Mouse (Mus musculus): ENCODE measurements around the gene 4921517D22Rik. TPM values are rescaled to one million over a fixed set of nuclear protein-coding genes. Genes with fewer than 3 reads are reported as not detected.
"Not testable (repeated sequence)": the region's sequence is repeated elsewhere in the genome, so short reads cannot be mapped to it uniquely, and the experiment has no call there.

4921517D22Rik gene
- total RNA-seq (2021), result not detected
- long read RNA-seq, experiment 1, result 0 reads
- long read RNA-seq, experiment 2, result 0 reads

- no peak for DNase-seq
Measured at GRCm38 (mm10) chr13:59694008-59694407, at the start of gene 4921517D22Rik. 4921517D22Rik (minus strand) TSS chr13:59694108.

GRCm38 (mm10) chr13:59741697-59742096 lies 47.8 kb upstream of the 4921517D22Rik start:
- DNase-seq, result no peak

- DNase-seq, result peak; percentile 34
Measured at GRCm38 (mm10) chr13:59741096-59741495, 47.2 kb upstream of the 4921517D22Rik start.

- DNase-seq, result no peak
Measured at GRCm38 (mm10) chr13:59739397-59739796, 45.5 kb upstream of the 4921517D22Rik start.

GRCm38 (mm10) chr13:59738455-59738854 lies 44.5 kb upstream of the 4921517D22Rik start:
- no peak for DNase-seq

GRCm38 (mm10) chr13:59735190-59735589 lies 41.3 kb upstream of the 4921517D22Rik start:
- no peak for DNase-seq

GRCm38 (mm10) chr13:59734347-59734746 lies 40.4 kb upstream of the 4921517D22Rik start:
- DNase-seq, result not testable (repeated sequence)

GRCm38 (mm10) chr13:59733936-59734335 lies 40.0 kb upstream of the 4921517D22Rik start:
- DNase-seq, result no peak

- no peak for DNase-seq
Measured at GRCm38 (mm10) chr13:59731652-59732051, 37.7 kb upstream of the 4921517D22Rik start, which contains the start of gene Spata31d1d. Spata31d1d (minus strand) TSS chr13:59731752.

- peak; percentile 52 for DNase-seq
Measured at GRCm38 (mm10) chr13:59728378-59729093, 34.6 kb upstream of the 4921517D22Rik start.

- no peak for DNase-seq
Measured at GRCm38 (mm10) chr13:59726139-59726867, 32.4 kb upstream of the 4921517D22Rik start.

- DNase-seq, result not testable (repeated sequence)
Measured at GRCm38 (mm10) chr13:59722089-59722488, 28.2 kb upstream of the 4921517D22Rik start.

- no peak for DNase-seq
Measured at GRCm38 (mm10) chr13:59719475-59719874, 25.6 kb upstream of the 4921517D22Rik start.

GRCm38 (mm10) chr13:59718857-59719440 lies 25.0 kb upstream of the 4921517D22Rik start:
- not testable (repeated sequence) for DNase-seq

GRCm38 (mm10) chr13:59713710-59714109 lies 19.8 kb upstream of the 4921517D22Rik start:
- DNase-seq, result no peak

- not testable (repeated sequence) for DNase-seq
Measured at GRCm38 (mm10) chr13:59711984-59712383, 18.1 kb upstream of the 4921517D22Rik start, which contains the start of gene Spata31d1b. Spata31d1b (plus strand) TSS chr13:59712284.

GRCm38 (mm10) chr13:59710230-59710629 lies 16.3 kb upstream of the 4921517D22Rik start, which contains the start of gene Spata31d1a:
Spata31d1a (minus strand) TSS chr13:59710330.
- DNase-seq, result no peak

GRCm38 (mm10) chr13:59704562-59704961 lies 10.7 kb upstream of the 4921517D22Rik start:
- no peak for DNase-seq

GRCm38 (mm10) chr13:59703514-59703913 lies 9.6 kb upstream of the 4921517D22Rik start:
- no peak for DNase-seq

- DNase-seq, result not testable (repeated sequence)
Measured at GRCm38 (mm10) chr13:59700137-59700536, 6.2 kb upstream of the 4921517D22Rik start.

GRCm38 (mm10) chr13:59699131-59699530 lies 5.2 kb upstream of the 4921517D22Rik start:
- no peak for DNase-seq

- DNase-seq, result no peak
Measured at GRCm38 (mm10) chr13:59695781-59696180, 1.9 kb upstream of the 4921517D22Rik start.

GRCm38 (mm10) chr13:59691478-59691877 lies 2.4 kb downstream of the 4921517D22Rik start:
- no peak for DNase-seq

All from gastrocnemius, postnatal 25 days (tissue).